Mouse (Mus musculus) heart, postnatal 0 days (tissue): ENCODE results near the gene Wdfy1.

Experiments
- CTCF ChIP-seq: IDR thresholded peaks from 2 replicates; pipeline ENCODE4 v1.5.1; 2016; ENCODE audit warnings: antibody characterized with exemption, control low read depth, low read depth
- EP300 ChIP-seq: IDR thresholded peaks from 2 replicates; pipeline ENCODE4 v1.6.1; 2016; ENCODE audit warnings: antibody characterized with exemption, low read depth

- TF ChIP-seq EP300 (no peak), CTCF (no peak)
Measured at GRCm38 (mm10) chr1:79746056-79746455, 29.9 kb downstream of the Wdfy1 start.
